Mouse (Mus musculus) heart, adult 11 months (tissue): ENCODE measurements at regions not wholly inside any gene's neighbourhood (a gene's known extent, or its start where the extent isn't known, plus 50 kb on each side); places are given as distances from the start of the nearest gene placed in this dataset.
A peak's percentile ranks its signal among the peaks of the same experiment; 100 is the strongest.

ENCODE experiments used
- DNase-seq: peaks from one replicate; pipeline ENCODE4 v3.0.0; 2022

DNA sequence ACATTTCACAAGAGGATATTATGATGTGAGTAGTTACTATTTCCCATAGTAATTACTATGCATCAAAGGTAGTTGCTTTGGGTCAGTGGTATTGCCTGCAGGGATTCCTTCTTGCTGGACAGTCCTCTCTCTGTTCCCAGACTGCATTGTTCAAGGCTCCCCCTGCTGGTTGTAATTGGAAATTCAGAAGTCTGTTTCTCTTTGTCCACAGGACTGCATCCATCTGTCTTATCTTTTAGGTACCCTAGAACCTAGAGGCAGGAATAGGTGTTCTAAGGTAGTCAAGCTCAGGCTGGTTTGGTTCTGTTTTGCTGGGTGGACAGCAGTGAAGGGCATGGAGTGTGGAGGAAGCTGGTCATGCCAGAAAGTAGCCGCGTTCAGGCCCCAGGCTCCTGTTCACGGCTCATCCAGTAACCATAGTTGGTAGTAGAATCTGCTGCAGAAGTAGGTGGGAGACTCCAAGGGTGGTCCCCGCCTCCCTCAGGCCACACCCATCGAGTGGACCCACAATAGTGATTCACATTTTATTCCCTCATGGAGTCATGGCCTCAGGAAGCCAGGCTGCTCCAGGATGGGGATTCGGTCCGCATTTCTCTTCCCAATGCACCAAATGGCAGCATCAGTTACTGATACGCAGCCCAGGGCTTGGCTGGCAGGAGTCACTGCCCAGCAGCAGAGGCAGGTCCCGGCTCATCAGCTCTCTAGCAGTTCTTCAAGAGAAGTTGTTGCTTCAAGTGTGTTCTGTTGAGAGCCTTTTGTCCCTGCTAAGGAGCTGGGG is 51.7 kb upstream of the Caprin1 start:
- peak; percentile 88 for DNase-seq

- DNase-seq = peak; percentile 74
Measured at GRCm38 (mm10) chr2:103849766-103850530, 52.5 kb upstream of the Caprin1 start.

DNA sequence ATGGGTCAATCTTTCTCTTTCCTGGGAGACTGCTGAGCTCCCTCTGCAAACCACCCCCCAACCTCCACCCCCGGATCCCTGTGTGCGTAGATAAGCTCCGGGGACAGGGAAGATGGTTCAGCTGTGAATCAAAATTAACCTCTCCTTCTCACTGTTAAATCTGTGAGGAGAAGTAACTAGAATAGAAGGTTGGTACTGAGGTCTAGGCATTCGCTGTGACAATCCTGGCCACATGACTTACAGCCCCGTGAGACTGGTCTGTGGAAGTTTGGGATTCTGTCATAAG is 53.0 kb upstream of the Caprin1 start:
- DNase-seq = no peak

DNA sequence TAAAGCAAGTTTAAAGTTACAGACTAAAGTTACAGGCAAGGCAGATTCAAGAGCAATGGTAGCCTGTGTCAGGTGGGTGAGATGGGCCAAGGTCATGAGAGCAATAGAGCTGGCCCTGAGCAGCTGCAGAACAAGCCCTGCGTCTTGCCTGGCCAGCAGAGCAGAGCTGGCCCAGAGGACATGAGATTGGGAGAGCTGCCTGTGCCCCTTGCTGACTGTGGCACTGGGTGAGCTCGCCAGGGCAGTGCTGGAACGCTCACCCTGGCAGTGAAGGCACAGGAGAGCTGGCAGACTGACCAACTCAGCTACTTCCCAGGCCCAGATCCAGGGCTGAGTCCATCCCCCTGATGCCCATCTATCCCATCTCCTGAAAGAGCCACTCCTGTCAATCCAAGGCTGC is 53.7 kb upstream of the Caprin1 start:
- DNase-seq = peak; percentile 97

GRCm38 (mm10) chr2:103861226-103861625 is 63.8 kb upstream of the Caprin1 start:
- peak; percentile 15 for DNase-seq

GRCm38 (mm10) chr2:103864254-103864653 is 66.8 kb upstream of the Caprin1 start:
- peak; percentile 0 for DNase-seq

DNA sequence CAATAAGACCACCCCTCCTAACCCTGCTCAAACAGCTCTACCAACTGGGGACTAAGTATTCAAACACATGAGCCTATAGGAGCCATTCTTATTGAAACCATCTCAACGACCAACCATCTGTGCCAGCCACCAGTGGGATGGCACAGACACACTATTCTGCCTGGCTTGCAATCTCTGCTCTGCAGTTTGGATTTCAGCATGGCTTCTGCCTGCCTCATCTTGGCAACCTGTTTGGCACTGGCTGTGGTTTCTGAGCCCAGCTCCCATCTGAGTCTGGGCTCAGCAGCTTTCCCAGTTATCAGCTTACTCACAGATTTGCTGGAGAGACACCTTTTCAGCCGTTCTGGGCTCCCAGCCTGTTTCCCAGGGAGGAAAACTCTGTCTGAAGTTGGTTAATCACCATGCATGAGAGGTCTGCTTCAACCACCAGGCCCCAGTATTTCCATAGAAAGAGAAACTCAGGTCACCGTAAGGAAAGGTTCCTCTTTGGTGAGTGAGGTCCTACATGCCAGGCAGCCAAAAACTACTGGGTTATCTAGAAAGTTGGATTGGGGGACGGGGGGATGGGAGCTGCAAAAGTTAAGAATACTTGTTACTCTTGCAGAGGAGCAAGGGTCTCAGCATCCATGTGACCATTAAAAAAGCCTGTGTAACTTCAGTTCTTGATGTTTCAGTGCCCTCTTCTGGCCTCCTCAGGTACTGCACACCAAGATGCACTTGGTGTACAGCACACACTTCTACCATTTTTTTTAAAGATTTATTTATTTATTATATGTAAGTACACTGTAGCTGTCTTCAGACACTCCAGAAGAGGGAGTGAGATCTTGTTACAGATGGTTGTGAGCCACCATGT is 68.1 kb upstream of the Caprin1 start:
- DNase-seq = peak; percentile 84

DNA sequence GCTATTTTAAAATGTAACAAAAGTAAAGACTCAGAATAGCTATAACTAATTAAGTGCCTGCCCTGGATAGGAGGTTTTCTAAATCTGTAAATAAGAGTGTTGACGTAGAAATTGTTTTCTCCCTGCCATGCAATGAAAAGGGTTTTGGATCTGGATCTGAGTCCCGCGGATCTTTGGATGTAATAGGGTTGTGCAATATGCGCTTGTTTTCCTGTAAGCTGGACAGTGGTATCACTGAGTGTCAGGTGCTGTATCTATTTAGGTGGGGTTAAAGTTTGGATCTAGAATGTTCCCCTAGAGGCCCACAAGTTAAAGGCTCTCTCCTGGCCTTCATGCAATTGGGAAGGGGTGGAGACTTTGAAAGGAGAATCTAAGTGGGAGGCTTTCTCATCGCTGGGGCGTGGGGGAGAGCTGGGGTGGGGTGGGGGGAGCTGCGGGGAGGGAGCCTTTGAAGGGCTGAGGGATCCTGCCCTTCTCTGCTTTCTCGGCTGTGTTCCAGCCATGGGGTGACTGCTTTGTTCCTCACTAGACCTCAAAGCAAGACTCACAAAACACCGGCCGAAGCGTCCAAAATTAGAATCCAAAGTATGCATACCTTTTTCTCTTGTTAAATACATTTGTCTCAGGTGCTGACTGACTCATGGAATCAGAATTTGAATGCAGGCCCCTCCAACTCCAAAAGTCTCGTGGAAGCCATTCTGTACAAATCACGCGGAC is 70.0 kb upstream of the Caprin1 start:
- DNase-seq = peak; percentile 42

GRCm38 (mm10) chr2:103867958-103868330 is 70.5 kb upstream of the Caprin1 start:
- peak; percentile 61 for DNase-seq

GRCm38 (mm10) chr2:103868655-103869054 is 71.2 kb upstream of the Caprin1 start:
- no peak for DNase-seq

- DNase-seq = peak; percentile 98
Measured at GRCm38 (mm10) chr2:103871522-103872276, 74.2 kb upstream of the Caprin1 start.

DNA sequence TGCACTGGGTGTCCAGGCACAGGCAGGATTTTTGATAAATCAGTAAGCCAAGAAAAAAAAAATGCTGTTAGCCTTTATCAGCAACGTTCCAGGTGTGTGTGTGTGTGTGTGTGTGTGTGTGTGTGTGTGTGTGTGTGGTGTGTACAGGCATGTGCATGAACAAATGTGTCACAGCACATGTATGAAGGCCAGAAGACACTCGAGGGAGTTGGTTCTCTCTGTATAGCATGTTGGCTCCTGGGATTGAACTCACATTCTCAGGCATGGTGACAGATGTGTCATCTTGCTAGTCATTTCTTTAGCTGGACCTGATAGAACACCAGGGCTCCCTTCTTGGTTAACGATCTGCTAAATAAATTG is 74.8 kb upstream of the Caprin1 start:
- no peak for DNase-seq

DNA sequence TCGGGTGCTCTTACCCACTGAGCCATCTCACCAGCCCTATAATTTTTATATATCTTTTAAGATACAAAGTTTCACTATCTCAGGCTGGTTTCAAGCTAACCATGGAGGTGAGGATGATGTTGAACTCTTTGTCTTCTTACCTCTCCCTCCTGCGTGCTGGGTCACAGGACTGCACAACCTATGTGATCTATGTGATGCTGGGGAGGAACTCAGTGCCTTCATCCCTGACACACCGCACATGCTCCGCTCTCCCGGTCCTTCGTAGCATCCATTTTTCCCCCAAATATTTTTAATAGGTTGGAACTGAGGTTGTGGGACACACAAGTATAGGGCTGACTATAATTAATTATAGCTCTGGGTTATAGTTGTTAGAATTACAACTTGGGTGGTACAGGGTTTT is 75.9 kb upstream of the Caprin1 start:
- peak; percentile 51 for DNase-seq

- DNase-seq = peak; percentile 50
Measured at GRCm38 (mm10) chr2:103874466-103874865, 77.0 kb upstream of the Caprin1 start.

- peak; percentile 51 for DNase-seq
Measured at GRCm38 (mm10) chr2:103875754-103876153, 78.3 kb upstream of the Caprin1 start.

DNA sequence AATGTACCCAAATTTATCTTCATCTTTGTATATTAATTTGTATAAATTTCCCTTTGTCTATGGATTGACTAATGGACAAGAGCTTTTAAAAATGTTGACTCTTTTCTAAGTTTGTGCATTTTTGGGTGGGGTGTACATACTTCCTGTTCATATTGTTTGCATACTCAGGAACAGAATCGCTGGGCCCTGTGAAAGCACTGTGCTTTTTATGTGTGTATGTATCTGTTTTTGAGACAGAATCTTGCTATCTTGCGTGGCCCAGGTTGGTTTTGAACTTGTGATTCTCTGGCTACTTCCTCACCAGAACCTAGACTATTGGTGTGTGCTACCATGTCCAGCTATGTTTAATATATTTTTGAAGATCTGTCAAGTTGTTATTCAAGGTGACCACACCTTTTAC is 78.8 kb upstream of the Caprin1 start:
- DNase-seq = peak; percentile 30

DNA sequence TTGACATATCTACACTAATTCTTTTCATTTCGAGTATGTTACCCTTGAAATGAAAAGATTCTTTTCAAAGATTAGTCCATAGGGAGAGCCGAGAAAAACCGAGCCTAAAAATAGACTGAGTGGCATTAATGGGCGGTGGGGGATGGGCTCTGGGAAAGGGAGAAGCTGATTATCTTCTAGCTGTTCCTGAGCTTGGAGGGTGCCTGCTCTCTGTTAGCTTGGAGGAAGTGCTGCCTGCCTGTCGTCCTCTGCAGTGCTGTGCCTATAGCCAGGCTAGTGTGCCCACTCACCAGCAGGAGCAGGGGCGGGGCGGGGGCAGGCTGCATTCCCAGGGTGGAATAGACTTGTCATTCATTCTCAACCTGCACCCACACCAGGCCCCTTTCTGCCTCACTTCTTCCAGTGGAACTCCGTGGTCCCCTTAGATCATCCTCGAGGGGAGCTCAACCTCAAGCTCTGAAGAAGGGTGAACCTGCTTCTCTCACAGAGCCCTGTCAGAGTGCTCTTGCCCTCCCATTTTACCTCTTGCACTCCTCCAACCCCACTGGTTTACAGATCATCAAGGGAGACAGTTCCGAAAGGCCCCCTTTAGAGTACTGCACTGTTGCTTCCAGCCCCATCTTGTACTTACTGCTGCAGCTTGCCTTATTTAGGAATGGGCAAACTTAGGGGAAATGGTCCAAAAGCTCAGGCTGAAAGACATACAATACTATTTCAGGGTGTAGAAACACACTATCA is 76.6 kb upstream of the Lmo2 start:
- no peak for DNase-seq

DNA sequence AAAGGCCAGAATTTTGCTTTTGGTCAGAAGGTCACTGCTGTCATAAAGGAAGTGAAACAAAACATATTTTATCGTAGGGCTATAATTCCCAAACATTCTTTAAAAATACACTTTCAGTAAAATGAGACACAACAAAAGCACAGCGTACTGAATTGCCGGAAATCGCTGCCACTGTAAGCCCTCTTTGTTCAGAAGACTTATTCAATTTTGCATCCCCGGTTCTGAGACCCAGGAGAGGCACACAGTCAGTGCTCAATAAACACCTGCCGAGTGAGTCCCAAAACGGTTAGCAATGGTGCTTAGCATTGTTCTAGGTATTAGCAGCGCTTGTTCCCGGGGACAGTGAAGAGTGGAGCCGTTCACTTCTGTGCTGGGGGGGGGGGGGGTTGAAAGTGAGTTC is 72.9 kb upstream of the Lmo2 start:
- no peak for DNase-seq

DNA sequence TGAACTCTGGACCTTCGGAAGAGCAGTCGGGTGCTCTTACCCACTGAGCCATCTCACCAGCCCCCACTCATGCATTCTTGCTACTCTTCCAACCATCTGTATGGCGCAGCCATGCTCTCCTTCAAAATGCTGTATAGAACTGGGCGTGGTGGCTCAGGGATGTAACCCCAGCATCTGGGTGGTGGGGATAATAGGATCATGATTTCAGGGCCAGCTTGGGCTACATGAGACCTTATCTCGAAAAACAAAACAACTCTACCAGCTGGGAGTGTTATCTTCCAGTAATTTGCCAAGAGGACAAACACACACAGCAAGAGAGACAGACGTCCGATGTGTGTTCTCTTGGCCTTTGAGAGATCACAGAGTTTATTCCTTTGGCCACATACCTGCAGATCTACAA is 69.8 kb upstream of the Lmo2 start:
- DNase-seq = no peak

GRCm38 (mm10) chr2:103891240-103891767 is 66.5 kb upstream of the Lmo2 start:
- no peak for DNase-seq

- no peak for DNase-seq
Measured at GRCm38 (mm10) chr2:103893159-103893740, 64.5 kb upstream of the Lmo2 start.
